Mouse (Mus musculus) kidney, embryonic 14.5 days (tissue): ENCODE data around the gene Adam11. TPM values are rescaled to one million over a fixed set of nuclear protein-coding genes. Genes with fewer than 3 reads are reported as not detected.
A peak's percentile ranks its signal among the peaks of the same experiment; 100 is the strongest.

ENCODE experiments used
- ATAC-seq: fragments of 200-750 bp; cut with Nextera tagmentation; 2 replicates; pipeline ENCODE4 v1.8.0; 2017; ENCODE audit warnings: moderate number of reproducible peaks, mild to moderate bottlenecking, moderate TSS enrichment, moderate library complexity; ENCODE audit not compliant: low FRiP score, low TSS enrichment
- H3K27ac ChIP-seq: fragments of 300-500 bp; sonication (generic); 2 replicates; pipeline ENCODE4 v1.5.1; 2014; ENCODE audit warnings: low read depth, mild to moderate bottlenecking, low read length, moderate library complexity, mixed read lengths
- H3K27me3 ChIP-seq: fragments of 300-500 bp; sonication (generic); 2 replicates; pipeline ENCODE4 v1.6.1; 2014; ENCODE audit warnings: mild to moderate bottlenecking, low read length; ENCODE audit not compliant: control insufficient read depth, insufficient read depth
- H3K36me3 ChIP-seq: fragments of 300-500 bp; sonication (generic); 2 replicates; pipeline ENCODE4 v1.6.1; 2014; ENCODE audit warnings: low read length, mixed read lengths; ENCODE audit not compliant: control insufficient read depth, insufficient read depth
- H3K4me1 ChIP-seq: fragments of 300-500 bp; sonication (generic); 2 replicates; pipeline ENCODE4 v1.6.1; 2014; ENCODE audit warnings: low read length, mixed read lengths; ENCODE audit not compliant: control insufficient read depth, insufficient read depth
- H3K4me2 ChIP-seq: fragments of 300-500 bp; sonication (generic); replicated peaks from 2 replicates; pipeline ENCODE4 v1.6.1; 2014; ENCODE audit warnings: low read depth, mild to moderate bottlenecking, low read length
- H3K4me3 ChIP-seq: fragments of 300-500 bp; sonication (generic); 2 replicates; pipeline ENCODE4 v1.5.1; 2014; ENCODE audit warnings: mild to moderate bottlenecking, low read length
- H3K9ac ChIP-seq: fragments of 300-500 bp; sonication (generic); 2 replicates; pipeline ENCODE4 v1.6.1; 2014; ENCODE audit warnings: low read depth, mild to moderate bottlenecking, low read length, moderate library complexity
- H3K9me3 ChIP-seq: fragments of 300-500 bp; sonication (generic); 2 replicates; pipeline ENCODE4 v1.6.1; 2016; ENCODE audit warnings: low read length; ENCODE audit not compliant: control insufficient read depth
- WGBS: fragments of 180-500 bp; shearing (Covaris S2); extraction: QIAGEN DNeasy Blood & Tissue Kit; methylation state at CpG from one replicate; pipeline ENCODE4 v1.1.7; 2014; 5-methylcytosine and 5-hydroxymethylcytosine counted together
- polyA plus RNA-seq: library from polyadenylated mRNA; unstranded; fragments of >200 nt; fragmentation: Nextera tagmentation; extraction: Ambion mirVana; gene quantifications from 2 replicates; pipeline ENCODE4 v1.2.1, GENCODE M21; 2014

Gene Adam11
- polyA plus RNA-seq, 1 experiment from 2014 or later = 7.8 TPM

DNA sequence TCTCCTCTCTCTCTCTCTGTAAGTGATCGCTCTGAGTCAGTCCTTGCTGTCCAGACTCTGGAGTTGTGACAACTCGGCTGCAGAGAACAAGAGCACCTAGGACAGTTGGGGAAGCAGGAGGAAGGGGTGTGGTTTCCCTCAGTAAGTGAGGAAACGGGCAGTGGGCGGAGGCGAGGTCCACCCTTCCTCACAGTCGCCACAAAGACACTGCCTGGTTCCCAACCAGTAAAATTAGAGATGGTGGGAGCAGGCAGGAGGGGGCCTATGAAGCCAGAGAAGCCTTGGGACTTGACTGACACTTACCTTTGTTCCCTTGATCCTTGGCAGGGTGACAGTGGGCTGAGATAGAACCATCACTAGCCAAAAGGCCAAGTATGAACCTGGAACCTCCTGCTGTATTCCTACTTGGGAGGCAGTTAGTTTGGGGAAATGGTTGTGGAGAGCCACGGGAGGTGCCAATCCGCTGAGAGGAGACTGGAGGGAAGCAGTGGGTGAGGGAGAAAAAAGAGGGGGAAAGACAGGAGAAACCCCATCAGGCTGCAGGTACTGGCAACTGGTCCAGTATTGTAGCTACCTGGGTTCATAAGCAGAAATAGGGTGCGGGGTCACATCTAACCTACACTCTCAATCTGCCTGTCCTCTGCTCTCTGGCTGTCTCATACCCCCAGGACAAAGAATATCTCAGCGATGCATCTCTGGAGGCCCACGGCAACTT, 19.2 kb downstream of the Adam11 start:
- WGBS = 39% methylated on average over 11 of the region's 11 CpGs
- Histone ChIP-seq H3K9ac (no peak overlapping the region), H3K27me3 (no peaks in the 10 kb centered on the region), H3K36me3 (no peaks in the 10 kb centered on the region; the same call in 1 of the 2 replicates), H3K4me2 (no peak overlapping the region), H3K27ac (no peak overlapping the region), H3K4me1 (peaks cover 25% of the 10 kb centered on the region), H3K4me3 (no peak overlapping the region), H3K9me3 (no peaks in the 10 kb centered on the region)
- no peak for ATAC-seq

DNA sequence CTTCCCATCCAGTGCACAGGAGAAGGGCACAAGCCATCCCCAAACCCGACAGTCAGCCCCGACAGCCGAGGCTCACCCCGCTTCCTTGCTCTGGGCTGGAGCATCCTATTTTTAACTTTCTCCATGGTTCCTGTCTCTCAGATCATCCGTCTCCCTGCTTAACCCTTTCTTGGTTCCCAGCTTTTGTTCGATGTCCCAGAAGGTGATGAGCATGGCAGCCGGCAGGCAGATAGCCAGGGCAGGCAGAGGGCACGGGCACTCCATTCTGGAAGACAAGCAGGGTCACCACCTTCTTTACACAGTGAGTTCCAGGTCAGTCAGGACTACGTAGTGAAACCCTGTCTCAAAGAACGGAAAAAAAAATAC, 19.7 kb downstream of the Adam11 start:
- no peaks in the 10 kb centered on the region; the same call in 1 of the 2 replicates for H3K36me3 ChIP-seq
- no peaks in the 10 kb centered on the region for H3K27me3 ChIP-seq
- no peak overlapping the region for H3K4me2 ChIP-seq
- H3K4me1 ChIP-seq = peaks cover 22% of the 10 kb centered on the region
- no peak for ATAC-seq
- no peak overlapping the region for H3K4me3 ChIP-seq
- no peak overlapping the region for H3K9ac ChIP-seq
- H3K9me3 ChIP-seq = no peaks in the 10 kb centered on the region
- 49% methylated on average over 10 of the region's 10 CpGs for WGBS
- no peak overlapping the region for H3K27ac ChIP-seq

GRCm38 (mm10) chr11:102781523-102781922, 20.3 kb downstream of the Adam11 start:
- Histone ChIP-seq H3K9ac (no peak overlapping the region), H3K36me3 (no peaks in the 10 kb centered on the region; the same call in 1 of the 2 replicates), H3K9me3 (no peaks in the 10 kb centered on the region), H3K4me1 (peaks cover 22% of the 10 kb centered on the region), H3K27ac (no peak overlapping the region), H3K27me3 (no peaks in the 10 kb centered on the region), H3K4me3 (no peak overlapping the region), H3K4me2 (no peak overlapping the region)
- no peak for ATAC-seq
- WGBS = 93% methylated on average over 4 of the region's 4 CpGs

DNA sequence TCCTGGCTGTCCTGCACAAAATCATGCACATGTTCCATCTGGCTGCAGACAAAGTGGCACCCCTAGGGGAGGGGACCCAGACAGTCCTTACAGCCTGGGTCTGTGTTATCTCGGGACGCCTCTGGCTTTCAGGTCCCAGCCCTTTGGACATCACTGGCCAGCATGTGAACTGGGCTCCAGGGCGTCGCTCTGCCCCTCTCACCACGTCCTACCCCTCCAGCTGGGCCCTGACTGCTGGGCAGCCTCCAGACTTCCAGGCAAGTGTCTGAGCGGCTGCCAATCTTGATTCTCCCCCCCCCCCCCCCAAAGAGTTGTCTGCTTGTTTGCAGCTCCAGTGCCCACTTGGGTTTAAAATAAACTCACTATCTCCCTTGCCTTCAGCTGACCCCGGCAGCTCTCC, 22.2 kb downstream of the Adam11 start:
- H3K27me3 ChIP-seq = no peaks in the 10 kb centered on the region
- H3K4me1 ChIP-seq = peaks cover 13% of the 10 kb centered on the region
- 70% methylated on average over 7 of the region's 7 CpGs for WGBS
- no peaks in the 10 kb centered on the region for H3K9me3 ChIP-seq
- H3K4me2 ChIP-seq = no peak overlapping the region
- H3K9ac ChIP-seq = no peak overlapping the region
- H3K27ac ChIP-seq = no peak overlapping the region
- H3K4me3 ChIP-seq = no peak overlapping the region
- ATAC-seq = no peak
- H3K36me3 ChIP-seq = no peaks in the 10 kb centered on the region

GRCm38 (mm10) chr11:102787688-102788177, 26.5 kb downstream of the Adam11 start:
- WGBS = 87% methylated on average over 5 of the region's 5 CpGs

DNA sequence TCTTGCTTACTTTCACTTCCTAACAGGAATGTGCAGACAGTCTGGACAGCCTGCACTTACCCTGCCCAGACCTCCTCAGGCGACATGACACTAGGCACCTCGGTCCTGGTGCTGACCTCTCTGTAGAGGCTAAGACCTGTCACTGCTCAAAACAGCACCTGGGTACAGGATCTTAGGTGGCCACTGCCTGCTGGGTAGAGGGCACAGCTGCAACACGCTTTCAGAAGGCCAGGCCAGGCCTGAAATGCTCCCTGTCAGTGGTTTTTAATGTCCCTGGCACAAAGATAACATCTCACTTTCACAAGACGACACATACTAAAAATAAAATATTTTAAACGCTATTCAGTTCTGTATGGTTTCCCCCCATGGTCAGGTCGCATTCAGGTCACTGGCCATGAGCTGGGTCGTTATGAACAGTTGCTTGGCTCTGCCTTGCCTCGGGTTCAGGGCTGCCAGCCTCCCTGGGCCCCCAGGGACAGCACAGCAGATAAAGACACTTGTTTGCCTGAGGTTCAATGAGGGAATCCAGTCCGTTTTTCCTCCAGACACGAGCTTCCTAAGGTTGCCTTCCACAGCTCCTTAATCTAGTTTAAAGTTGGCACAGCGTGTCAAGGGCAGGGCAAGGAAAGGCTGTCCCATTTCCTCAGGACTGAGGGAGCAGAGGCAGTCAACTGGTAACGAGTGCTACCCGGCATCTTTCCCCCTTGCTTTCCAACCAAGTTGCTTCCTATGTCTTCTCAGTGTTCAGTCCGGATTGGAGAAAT, 30.6 kb downstream of the Adam11 start:
- Histone ChIP-seq H3K27ac (no peak overlapping the region), H3K4me3 (no peak overlapping the region), H3K9ac (no peak overlapping the region), H3K4me2 (no peak overlapping the region), H3K27me3 (no peaks in the 10 kb centered on the region), H3K9me3 (no peaks in the 10 kb centered on the region), H3K4me1 (peaks cover 24% of the 10 kb centered on the region), H3K36me3 (0 out of 2 replicates have a peak, but pooled peaks cover 2% of the 10 kb centered on the region)
- 0 out of 2 replicates have a peak, but pooled peaks have one; percentile 50 for ATAC-seq
- 18% methylated on average over 14 of the region's 14 CpGs for WGBS

More at GRCm38 (mm10) chr11:102787688-102788177, 26.5 kb downstream of the Adam11 start:
- Histone ChIP-seq H3K27me3 (no peaks in the 10 kb centered on the region), H3K9me3 (no peaks in the 10 kb centered on the region), H3K4me1 (peaks cover 11% of the 10 kb centered on the region), H3K9ac (no peak overlapping the region), H3K36me3 (no peaks in the 10 kb centered on the region), H3K4me3 (no peak overlapping the region), H3K27ac (no peak overlapping the region), H3K4me2 (no peak overlapping the region)
- no peak for ATAC-seq

DNA sequence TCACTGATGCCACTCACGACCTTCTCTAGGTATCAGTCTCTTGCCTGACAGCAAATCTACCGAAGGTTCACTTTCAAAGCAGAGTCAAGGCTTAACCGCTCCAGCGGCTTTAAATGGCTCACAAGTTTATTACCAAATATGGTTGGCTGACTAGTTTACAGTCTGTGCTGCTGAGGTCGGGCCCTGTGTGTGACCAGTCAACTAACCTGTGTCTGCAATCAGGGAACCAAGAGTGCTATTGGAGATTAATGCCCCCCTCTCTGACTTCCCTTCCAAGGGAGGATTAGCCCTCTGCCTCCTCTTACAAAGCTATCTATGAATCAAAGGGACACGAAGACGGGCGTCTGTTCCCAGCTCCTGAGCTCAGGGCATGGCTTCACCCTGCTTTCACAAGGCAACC, 32.9 kb downstream of the Adam11 start:
- no peak overlapping the region for H3K27ac ChIP-seq
- no peak overlapping the region for H3K9ac ChIP-seq
- H3K9me3 ChIP-seq = no peaks in the 10 kb centered on the region
- H3K4me1 ChIP-seq = peaks cover 24% of the 10 kb centered on the region
- no peak overlapping the region for H3K4me3 ChIP-seq
- WGBS = 12% methylated on average over 8 of the region's 8 CpGs
- no peaks in the 10 kb centered on the region for H3K27me3 ChIP-seq
- peaks cover 23% of the 10 kb centered on the region for H3K36me3 ChIP-seq
- no peak overlapping the region for H3K4me2 ChIP-seq
- peak; percentile 52; the same call in 1 of the 2 replicates for ATAC-seq

DNA sequence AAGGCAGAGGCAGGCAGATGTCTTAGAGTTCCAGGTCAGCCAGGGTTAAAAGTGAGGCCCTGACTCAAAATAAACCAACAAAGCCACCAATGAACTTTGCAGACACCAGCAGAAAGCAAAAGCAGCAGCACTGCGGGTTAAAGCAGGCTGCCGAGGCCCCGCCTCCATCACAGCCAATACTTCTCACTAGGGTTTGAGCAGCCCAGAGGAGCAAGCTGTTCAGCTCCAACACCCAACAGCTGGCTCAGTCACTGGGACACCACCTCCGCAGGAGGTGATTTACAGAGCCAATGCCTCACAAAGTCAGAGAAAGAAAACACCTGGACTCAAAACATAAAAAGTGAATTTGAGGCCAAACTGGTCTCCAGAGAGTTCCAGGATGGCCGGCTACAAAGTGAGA, 42.2 kb downstream of the Adam11 start:
- no peak for ATAC-seq
- WGBS = 50% methylated on average over 5 of the region's 5 CpGs
- H3K4me2 ChIP-seq = no peak overlapping the region
- no peak overlapping the region for H3K27ac ChIP-seq
- H3K27me3 ChIP-seq = no peaks in the 10 kb centered on the region
- no peaks in the 10 kb centered on the region for H3K9me3 ChIP-seq
- no peaks in the 10 kb centered on the region for H3K4me1 ChIP-seq
- H3K36me3 ChIP-seq = peaks cover 50% of the 10 kb centered on the region
- H3K9ac ChIP-seq = no peak overlapping the region
- no peak overlapping the region for H3K4me3 ChIP-seq

GRCm38 (mm10) chr11:102808246-102808645, 47.0 kb downstream of the Adam11 start:
- H3K4me3 ChIP-seq = no peak overlapping the region
- H3K9ac ChIP-seq = no peak overlapping the region
- no peak overlapping the region for H3K4me2 ChIP-seq
- WGBS = 81% methylated on average over 5 of the region's 5 CpGs
- H3K4me1 ChIP-seq = 0 out of 2 replicates have a peak, but pooled peaks cover 4% of the 10 kb centered on the region
- H3K27me3 ChIP-seq = no peaks in the 10 kb centered on the region
- no peak overlapping the region for H3K27ac ChIP-seq
- no peaks in the 10 kb centered on the region for H3K9me3 ChIP-seq
- ATAC-seq = no peak
- peaks cover 14% of the 10 kb centered on the region; the same call in 1 of the 2 replicates for H3K36me3 ChIP-seq
